Mouse (Mus musculus) liver, adult 2 months (tissue): ENCODE measurements around the gene Slc26a11. TPM values are rescaled to one million over a fixed set of nuclear protein-coding genes. Genes with fewer than 3 reads are reported as not detected.

Experiments used
- DNase-seq: peaks from one replicate; pipeline ENCODE4 v3.0.0-alpha.2; 2011; ENCODE audit warnings: low read depth, low spot score; ENCODE audit errors: extremely low read depth
- H3K27ac ChIP-seq: fragments of 200-500 bp; replicated peaks from 2 replicates; pipeline ENCODE4 v1.5.1; 2012; ENCODE audit warnings: low read depth, mild to moderate bottlenecking, control low read depth, inconsistent platforms, low read length; ENCODE audit not compliant: insufficient read depth
- H3K27me3 ChIP-seq: fragments of 200-500 bp; 2 replicates; pipeline ENCODE4 v1.6.1; 2012; ENCODE audit warnings: mild to moderate bottlenecking, moderate library complexity, low read length, inconsistent platforms; ENCODE audit not compliant: control insufficient read depth, insufficient read depth
- H3K36me3 ChIP-seq: fragments of 200-500 bp; 2 replicates; pipeline ENCODE4 v1.6.1; 2012; ENCODE audit warnings: low read length, inconsistent platforms; ENCODE audit not compliant: control insufficient read depth, insufficient read depth
- H3K4me1 ChIP-seq: fragments of 200-500 bp; 2 replicates; pipeline ENCODE4 v1.6.1; 2011; ENCODE audit warnings: low read length; ENCODE audit not compliant: control insufficient read depth, insufficient read depth
- H3K4me3 ChIP-seq: fragments of 200-500 bp; 2 replicates; pipeline ENCODE4 v1.5.1; 2011; ENCODE audit warnings: low read depth, mild to moderate bottlenecking, control low read depth, low read length, moderate library complexity; ENCODE audit not compliant: insufficient read depth
- H3K79me2 ChIP-seq: fragments of 200-500 bp; 2 replicates; pipeline ENCODE4 v1.6.1; 2012; ENCODE audit warnings: inconsistent platforms, mild to moderate bottlenecking, low read length, moderate library complexity; ENCODE audit not compliant: control insufficient read depth, insufficient read depth
- H3K9ac ChIP-seq: fragments of 200-500 bp; 2 replicates; pipeline ENCODE4 v1.6.1; 2012; ENCODE audit warnings: low read depth, mild to moderate bottlenecking, control low read depth, inconsistent platforms, low read length
- CTCF ChIP-seq: fragments of 200-500 bp; IDR thresholded peaks from 2 replicates; pipeline ENCODE4 v1.5.1; 2011; ENCODE audit warnings: low read depth, low read length, control low read depth
- POLR2A ChIP-seq: fragments of 200-500 bp; IDR thresholded peaks from 2 replicates; pipeline ENCODE4 v1.6.1; 2011; ENCODE audit warnings: low read length, control low read depth; ENCODE audit not compliant: insufficient read depth; ENCODE audit errors: extremely low read depth
- WGBS: fragments of 180-500 bp; shearing (Covaris S2); methylation state at CpG from one replicate; pipeline ENCODE4 v1.1.7; 2018; 5-methylcytosine and 5-hydroxymethylcytosine counted together
- polyA plus RNA-seq: library from polyadenylated mRNA; depleted of rRNA; stranded (reverse); fragments of >200 nt; gene quantifications from 2 replicates; pipeline ENCODE4 v1.2.3, GENCODE M21; 2012; rRNA removed
- total RNA-seq: library from RNA; depleted of rRNA; stranded (reverse); fragments of >200 nt; gene quantifications from 2 replicates; pipeline ENCODE4 v1.2.3, GENCODE M21; 2014; rRNA removed

Slc26a11 gene
- total RNA-seq (2.5 and 3.9 TPM in 2 replicates), polyA plus RNA-seq (5.3 and 7.5 TPM in 2 replicates)

DNA sequence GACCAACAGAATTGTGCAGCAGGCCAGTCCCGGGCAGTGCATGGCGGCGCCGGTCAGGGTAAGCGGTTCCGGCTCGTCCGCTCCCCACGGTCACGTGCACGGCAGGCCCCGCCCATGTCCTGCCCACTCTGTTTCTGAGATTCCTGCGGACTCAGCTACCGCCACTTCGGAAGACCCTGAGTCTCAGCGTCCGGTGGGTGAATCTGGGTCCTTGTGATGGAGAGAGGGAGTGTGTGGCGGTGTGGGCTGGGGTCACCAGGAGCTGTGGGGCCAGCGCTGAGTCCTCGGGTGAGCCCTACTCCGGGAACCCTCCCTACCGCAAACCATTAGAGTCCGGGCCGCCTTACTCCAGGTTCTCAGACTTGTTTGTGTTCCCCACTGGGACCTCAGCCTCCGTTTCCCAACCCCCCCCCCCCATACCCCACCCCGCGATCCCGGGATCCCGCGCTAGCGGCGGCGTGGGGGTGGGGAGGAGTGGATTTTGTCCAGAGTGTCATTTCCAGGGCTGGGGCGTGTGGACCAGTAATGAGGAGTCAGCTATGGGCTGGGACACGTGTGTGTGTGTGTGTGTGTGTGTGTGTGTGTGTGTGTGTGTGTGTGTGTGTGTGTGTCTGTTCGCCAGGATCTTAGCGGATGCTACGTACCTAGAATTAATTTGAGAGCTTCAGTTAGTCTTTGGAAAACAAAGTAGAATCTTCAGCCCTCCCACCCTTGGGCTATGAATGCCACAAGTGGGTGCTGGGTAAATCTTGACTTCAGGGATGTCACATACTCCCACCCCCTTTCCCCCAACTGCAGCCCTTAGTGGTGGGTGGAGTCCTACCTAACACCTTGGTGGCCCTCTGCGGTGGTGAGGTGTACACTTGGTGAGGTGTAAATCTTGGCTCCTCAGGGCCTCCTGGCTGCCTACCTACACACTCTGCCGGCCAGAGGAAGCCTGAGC lies at the start of gene Slc26a11, which contains the start of gene Sgsh:
TSS of gene Slc26a11 (plus strand) at position 115 of the 943 bp plus-strand sequence.
TSS of gene Sgsh (minus strand) at position 94 of the 943 bp plus-strand sequence.
- Histone ChIP-seq H3K27me3 (no peaks in the 10 kb centered on the region), H3K9ac (peak within 1 kb of the TSS; percentile 95), H3K27ac (peak within 1 kb of the TSS; percentile 82), H3K4me3 (peak within 1 kb of the TSS; percentile 97), H3K36me3 (no peaks in the 10 kb centered on the region), H3K79me2 (no peaks in the 10 kb centered on the region), H3K4me1 (peaks cover 9% of the 10 kb centered on the region)
- WGBS: 1% methylated on average over 40 of the region's 40 CpGs
- TF ChIP-seq CTCF (no peak), POLR2A (peak; percentile 65)
- peak; percentile 30 for DNase-seq

- no peak for DNase-seq
- WGBS: 74% methylated on average over 13 of the region's 13 CpGs
Measured at GRCm38 (mm10) chr11:119306762-119307657, 48.3 kb upstream of the Slc26a11 start.

DNA sequence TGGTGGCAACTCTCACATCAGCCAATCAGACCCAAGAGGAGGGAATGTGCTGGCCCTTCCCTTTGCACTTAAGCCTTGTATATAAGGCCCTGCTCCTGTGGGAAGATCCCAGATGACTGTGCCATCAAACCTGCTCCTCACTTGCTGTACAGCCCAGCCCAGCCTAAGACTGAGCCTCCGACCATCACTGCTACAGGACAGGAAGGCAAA lies 47.8 kb upstream of the Slc26a11 start, which contains the start of gene Card14:
TSS of gene Card14 (plus strand) at position 111 of the 210 bp plus-strand sequence.
- H3K79me2 ChIP-seq: no peaks in the 10 kb centered on the region
- DNase-seq: no peak
- H3K9ac ChIP-seq: no peak within 1 kb of the TSS
- no peak within 1 kb of the TSS for H3K27ac ChIP-seq
- TF ChIP-seq POLR2A (no peak), CTCF (no peak)
- H3K4me3 ChIP-seq: no peak within 1 kb of the TSS
- 59% methylated on average over 1 of the region's 1 CpGs for WGBS
- no peaks in the 10 kb centered on the region for H3K4me1 ChIP-seq
- H3K36me3 ChIP-seq: no peaks in the 10 kb centered on the region
- H3K27me3 ChIP-seq: no peaks in the 10 kb centered on the region

More at GRCm38 (mm10) chr11:119306762-119307657, 48.3 kb upstream of the Slc26a11 start:
- TF ChIP-seq POLR2A: no peak
- TF ChIP-seq CTCF: no peak
- Histone ChIP-seq H3K79me2 (no peaks in the 10 kb centered on the region), H3K4me1 (no peaks in the 10 kb centered on the region), H3K27ac (no peak overlapping the region), H3K9ac (no peak overlapping the region), H3K36me3 (no peaks in the 10 kb centered on the region), H3K27me3 (no peaks in the 10 kb centered on the region), H3K4me3 (no peak overlapping the region)

GRCm38 (mm10) chr11:119307916-119308315 lies 47.4 kb upstream of the Slc26a11 start:
- no peak overlapping the region for H3K27ac ChIP-seq
- H3K9ac ChIP-seq: no peak overlapping the region
- H3K36me3 ChIP-seq: no peaks in the 10 kb centered on the region
- no peaks in the 10 kb centered on the region for H3K27me3 ChIP-seq
- H3K4me3 ChIP-seq: no peak overlapping the region
- H3K4me1 ChIP-seq: no peaks in the 10 kb centered on the region
- 51% methylated on average over 11 of the region's 11 CpGs for WGBS
- TF ChIP-seq CTCF (no peak), POLR2A (no peak)
- H3K79me2 ChIP-seq: no peaks in the 10 kb centered on the region
- DNase-seq: no peak

GRCm38 (mm10) chr11:119310621-119311020 lies 44.7 kb upstream of the Slc26a11 start:
- 34% methylated on average over 10 of the region's 10 CpGs for WGBS
- no peaks in the 10 kb centered on the region for H3K27me3 ChIP-seq
- H3K4me3 ChIP-seq: no peak overlapping the region
- no peaks in the 10 kb centered on the region for H3K79me2 ChIP-seq
- H3K36me3 ChIP-seq: no peaks in the 10 kb centered on the region
- H3K4me1 ChIP-seq: no peaks in the 10 kb centered on the region
- no peak for DNase-seq
- H3K27ac ChIP-seq: no peak overlapping the region
- H3K9ac ChIP-seq: no peak overlapping the region
- TF ChIP-seq CTCF (no peak), POLR2A (no peak)
